Mouse (Mus musculus): Measurements from ENCODE around the gene Nedd1. TPM values are rescaled to one million over a fixed set of nuclear protein-coding genes. Genes with fewer than 3 reads are reported as not detected.
A peak's percentile ranks its signal among the peaks of the same experiment; 100 is the strongest.

Nedd1 gene
- polyA plus RNA-seq (2015; fragmentation: Nextera tagmentation; extraction: Ambion mirVana), result 28.6 and 32.3 TPM in 2 replicates

DNA sequence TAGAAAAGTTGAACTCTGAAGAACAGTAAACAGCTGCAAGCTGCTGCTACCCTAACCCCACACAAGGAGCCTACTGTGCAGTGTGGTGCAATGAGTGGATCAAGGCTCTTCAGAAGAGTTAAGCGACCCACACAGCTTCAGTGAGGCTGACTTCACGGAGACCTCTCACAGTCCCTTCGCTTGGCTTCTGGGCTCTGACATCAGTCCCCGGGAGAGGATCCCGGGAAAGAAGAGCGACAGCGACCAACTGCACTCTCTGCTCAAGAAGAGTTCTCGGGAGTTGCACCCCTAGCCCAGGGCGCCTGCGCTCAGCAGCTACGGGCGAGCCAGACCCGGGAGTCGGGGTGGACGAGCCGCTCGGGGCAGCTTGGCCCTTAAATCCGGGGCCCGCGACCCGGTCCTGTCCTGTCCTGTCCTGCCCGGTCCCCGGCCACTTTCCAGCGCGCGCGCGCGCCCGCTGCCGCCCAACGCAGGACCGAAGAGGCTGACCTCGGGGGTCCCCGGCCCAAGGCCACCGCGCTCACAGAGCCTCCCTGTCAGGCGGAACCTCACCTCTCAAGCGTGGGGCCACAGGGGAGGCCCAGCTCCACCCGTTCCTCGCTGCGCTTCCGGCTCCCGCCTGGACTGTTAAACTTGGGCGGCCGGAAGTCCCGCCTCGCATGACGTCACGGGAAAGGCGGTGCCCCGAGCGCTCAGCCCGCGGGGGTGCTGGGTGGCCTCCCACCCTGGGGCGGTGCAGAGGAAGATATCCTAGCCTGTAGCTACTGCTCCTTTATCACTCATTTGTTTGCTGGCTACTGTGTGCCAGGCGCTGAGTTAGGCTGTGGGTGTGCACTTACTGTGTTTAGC, at the start of gene Nedd1:
TSS of gene Nedd1 (minus strand) at position 650 of the 849 bp plus-strand sequence.
- peak within 1 kb of the TSS; percentile 70 for H3K4me2 ChIP-seq (ENCODE audit: low read depth, low read length)
- H3K4me3 ChIP-seq (ENCODE audit: low read length), result peak within 1 kb of the TSS; percentile 89
- peak within 1 kb of the TSS; percentile 99 for H3K9ac ChIP-seq (ENCODE audit: low read depth, low read length)
- H3K4me1 ChIP-seq (ENCODE audit: control insufficient read depth, insufficient read depth, low read length), result no peaks in the 10 kb centered on the region
- H3K36me3 ChIP-seq (ENCODE audit: control insufficient read depth, insufficient read depth, low read length), result no peaks in the 10 kb centered on the region
- WGBS, result under 1% methylated on average over 57 of the region's 57 CpGs
- no peaks in the 10 kb centered on the region for H3K27me3 ChIP-seq (replicated peaks; ENCODE audit: control insufficient read depth, insufficient read depth, low read length)
- ATAC-seq, result peak; percentile 99
- 0 out of 2 replicates have a peak, but pooled peaks cover 4% of the 10 kb centered on the region for H3K9me3 ChIP-seq (ENCODE audit: control insufficient read depth, low read length)
- H3K27ac ChIP-seq (ENCODE audit: low read length), result peak within 1 kb of the TSS; percentile 98

GRCm38 (mm10) chr10:92754359-92754758, 32.1 kb upstream of the Nedd1 start:
- Histone ChIP-seq H3K36me3 (ENCODE audit: control insufficient read depth, insufficient read depth, low read length) (no peaks in the 10 kb centered on the region), H3K4me2 (ENCODE audit: low read depth, low read length) (no peak overlapping the region), H3K27ac (ENCODE audit: low read length) (no peak overlapping the region), H3K4me1 (ENCODE audit: control insufficient read depth, insufficient read depth, low read length) (no peaks in the 10 kb centered on the region), H3K4me3 (ENCODE audit: low read length) (no peak overlapping the region), H3K9ac (ENCODE audit: low read depth, low read length) (no peak overlapping the region), H3K9me3 (ENCODE audit: control insufficient read depth, low read length) (no peaks in the 10 kb centered on the region), H3K27me3 (replicated peaks; ENCODE audit: control insufficient read depth, insufficient read depth, low read length) (no peaks in the 10 kb centered on the region)
- 88% methylated on average over 5 of the region's 5 CpGs for WGBS
- ATAC-seq, result no peak

- H3K36me3 ChIP-seq (ENCODE audit: control insufficient read depth, insufficient read depth, low read length), result no peaks in the 10 kb centered on the region
- no peak overlapping the region for H3K4me3 ChIP-seq (ENCODE audit: low read length)
- H3K9me3 ChIP-seq (ENCODE audit: control insufficient read depth, low read length), result no peaks in the 10 kb centered on the region
- H3K4me1 ChIP-seq (ENCODE audit: control insufficient read depth, insufficient read depth, low read length), result no peaks in the 10 kb centered on the region
- no peaks in the 10 kb centered on the region for H3K27me3 ChIP-seq (replicated peaks; ENCODE audit: control insufficient read depth, insufficient read depth, low read length)
- ATAC-seq, result no peak
- no peak overlapping the region for H3K27ac ChIP-seq (ENCODE audit: low read length)
- 86% methylated on average over 3 of the region's 3 CpGs for WGBS
- H3K9ac ChIP-seq (ENCODE audit: low read depth, low read length), result no peak overlapping the region
- H3K4me2 ChIP-seq (ENCODE audit: low read depth, low read length), result no peak overlapping the region
These were observed 8.1 kb upstream of the Nedd1 start for GRCm38 (mm10) chr10:92730339-92730738.

DNA sequence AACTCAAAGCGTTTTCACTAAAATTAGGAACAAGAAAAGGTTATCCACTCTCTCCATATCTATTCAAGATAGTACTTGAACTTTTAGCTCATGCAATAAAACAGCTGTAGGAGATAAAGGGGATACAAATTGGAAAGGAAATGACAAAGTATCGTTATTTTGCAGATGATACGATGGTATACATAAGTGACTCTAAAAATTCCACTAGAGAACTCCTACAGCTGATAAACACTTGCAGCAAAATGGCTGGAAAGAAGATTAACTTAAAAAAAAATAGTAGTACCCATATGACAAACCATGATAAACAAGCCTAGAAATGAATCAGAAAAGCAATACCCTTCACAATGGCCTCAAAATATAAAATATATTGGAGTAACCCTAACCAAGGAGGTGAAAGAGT, 6.5 kb upstream of the Nedd1 start:
- Histone ChIP-seq H3K4me1 (ENCODE audit: control insufficient read depth, insufficient read depth, low read length) (no peaks in the 10 kb centered on the region), H3K4me2 (ENCODE audit: low read depth, low read length) (no peak overlapping the region), H3K27me3 (replicated peaks; ENCODE audit: control insufficient read depth, insufficient read depth, low read length) (no peaks in the 10 kb centered on the region), H3K9me3 (ENCODE audit: control insufficient read depth, low read length) (0 out of 2 replicates have a peak, but pooled peaks cover 4% of the 10 kb centered on the region), H3K36me3 (ENCODE audit: control insufficient read depth, insufficient read depth, low read length) (no peaks in the 10 kb centered on the region), H3K4me3 (ENCODE audit: low read length) (no peak overlapping the region), H3K9ac (ENCODE audit: low read depth, low read length) (no peak overlapping the region), H3K27ac (ENCODE audit: low read length) (no peak overlapping the region)
- ATAC-seq, result no peak
- 75% methylated on average over 3 of the region's 3 CpGs for WGBS

GRCm38 (mm10) chr10:92722620-92722988, 384 bp upstream of the Nedd1 start:
- H3K4me3 ChIP-seq (ENCODE audit: low read length), result peak overlapping the region; percentile 89
- no peaks in the 10 kb centered on the region for H3K27me3 ChIP-seq (replicated peaks; ENCODE audit: control insufficient read depth, insufficient read depth, low read length)
- H3K9ac ChIP-seq (ENCODE audit: low read depth, low read length), result peak overlapping the region; percentile 99
- H3K9me3 ChIP-seq (ENCODE audit: control insufficient read depth, low read length), result 0 out of 2 replicates have a peak, but pooled peaks cover 4% of the 10 kb centered on the region
- 27% methylated on average over 5 of the region's 5 CpGs for WGBS
- peak overlapping the region; percentile 98 for H3K27ac ChIP-seq (ENCODE audit: low read length)
- no peaks in the 10 kb centered on the region for H3K4me1 ChIP-seq (ENCODE audit: control insufficient read depth, insufficient read depth, low read length)
- H3K36me3 ChIP-seq (ENCODE audit: control insufficient read depth, insufficient read depth, low read length), result no peaks in the 10 kb centered on the region
- ATAC-seq, result no peak
- peak overlapping the region; percentile 70 for H3K4me2 ChIP-seq (ENCODE audit: low read depth, low read length)

GRCm38 (mm10) chr10:92699032-92699431, 23.2 kb downstream of the Nedd1 start:
- no peak for ATAC-seq
- Histone ChIP-seq H3K36me3 (ENCODE audit: control insufficient read depth, insufficient read depth, low read length) (no peaks in the 10 kb centered on the region; the same call in 1 of the 2 replicates), H3K27me3 (replicated peaks; ENCODE audit: control insufficient read depth, insufficient read depth, low read length) (no peaks in the 10 kb centered on the region), H3K9ac (ENCODE audit: low read depth, low read length) (no peak overlapping the region), H3K4me2 (ENCODE audit: low read depth, low read length) (no peak overlapping the region), H3K27ac (ENCODE audit: low read length) (no peak overlapping the region), H3K4me3 (ENCODE audit: low read length) (no peak overlapping the region), H3K4me1 (ENCODE audit: control insufficient read depth, insufficient read depth, low read length) (no peaks in the 10 kb centered on the region), H3K9me3 (ENCODE audit: control insufficient read depth, low read length) (no peaks in the 10 kb centered on the region)
- 77% methylated on average over 6 of the region's 6 CpGs for WGBS

DNA sequence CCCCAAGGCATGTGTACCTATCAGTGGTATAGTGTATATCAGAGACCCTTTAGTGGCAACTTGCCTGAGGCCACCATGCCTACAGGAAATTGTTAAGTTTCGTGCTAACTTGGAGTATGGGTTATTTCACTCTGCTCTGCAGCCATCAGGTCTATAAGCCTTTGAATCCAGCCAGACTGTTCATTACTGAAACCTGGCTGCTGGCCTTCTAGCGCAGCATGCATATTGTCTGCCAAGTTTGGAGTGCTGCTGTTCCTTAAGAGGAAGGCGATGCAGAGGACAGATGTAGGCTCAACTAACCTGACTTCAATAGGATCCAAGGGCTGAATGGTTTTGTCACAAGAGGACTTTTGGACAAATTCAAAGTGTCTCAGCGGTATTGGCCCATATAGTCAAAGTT, 47.2 kb downstream of the Nedd1 start:
- no peaks in the 10 kb centered on the region for H3K9me3 ChIP-seq (ENCODE audit: control insufficient read depth, low read length)
- no peaks in the 10 kb centered on the region for H3K36me3 ChIP-seq (ENCODE audit: control insufficient read depth, insufficient read depth, low read length)
- no peak overlapping the region for H3K9ac ChIP-seq (ENCODE audit: low read depth, low read length)
- no peak overlapping the region for H3K4me2 ChIP-seq (ENCODE audit: low read depth, low read length)
- H3K27me3 ChIP-seq (replicated peaks; ENCODE audit: control insufficient read depth, insufficient read depth, low read length), result no peaks in the 10 kb centered on the region
- 84% methylated on average over 4 of the region's 4 CpGs for WGBS
- no peak overlapping the region for H3K27ac ChIP-seq (ENCODE audit: low read length)
- no peak overlapping the region for H3K4me3 ChIP-seq (ENCODE audit: low read length)
- H3K4me1 ChIP-seq (ENCODE audit: control insufficient read depth, insufficient read depth, low read length), result no peaks in the 10 kb centered on the region
- ATAC-seq, result no peak

DNA sequence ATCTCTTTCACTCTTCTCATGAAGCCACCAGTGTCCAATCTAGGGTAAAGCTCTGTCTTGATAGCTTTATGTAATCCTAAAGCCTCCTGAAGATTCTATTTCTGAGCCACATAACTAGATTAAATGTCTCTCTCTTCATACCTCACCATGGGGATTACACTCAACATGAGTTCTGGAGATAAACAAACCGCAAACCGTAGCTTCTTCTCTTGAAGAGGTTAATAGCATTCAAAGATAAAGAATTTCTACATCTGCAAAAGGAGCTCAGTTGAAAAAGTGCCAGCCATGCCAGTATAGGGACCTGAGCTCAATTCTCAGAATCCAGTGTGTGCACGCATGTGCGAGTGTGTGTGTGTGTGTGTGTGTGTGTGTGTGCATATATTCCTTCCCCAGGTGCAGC, 50.3 kb downstream of the Nedd1 start:
- ATAC-seq, result no peak
- 92% methylated on average over 4 of the region's 4 CpGs for WGBS
- H3K36me3 ChIP-seq (ENCODE audit: control insufficient read depth, insufficient read depth, low read length), result no peaks in the 10 kb centered on the region
- H3K27me3 ChIP-seq (replicated peaks; ENCODE audit: control insufficient read depth, insufficient read depth, low read length), result no peaks in the 10 kb centered on the region
- no peaks in the 10 kb centered on the region for H3K9me3 ChIP-seq (ENCODE audit: control insufficient read depth, low read length)
- no peaks in the 10 kb centered on the region for H3K4me1 ChIP-seq (ENCODE audit: control insufficient read depth, insufficient read depth, low read length)
- no peak overlapping the region for H3K4me3 ChIP-seq (ENCODE audit: low read length)
- no peak overlapping the region for H3K9ac ChIP-seq (ENCODE audit: low read depth, low read length)
- H3K27ac ChIP-seq (ENCODE audit: low read length), result no peak overlapping the region
- no peak overlapping the region for H3K4me2 ChIP-seq (ENCODE audit: low read depth, low read length)

- no peaks in the 10 kb centered on the region for H3K4me1 ChIP-seq (ENCODE audit: control insufficient read depth, insufficient read depth, low read length)
- H3K4me3 ChIP-seq (ENCODE audit: low read length), result no peak overlapping the region
- no peaks in the 10 kb centered on the region for H3K27me3 ChIP-seq (replicated peaks; ENCODE audit: control insufficient read depth, insufficient read depth, low read length)
- H3K9me3 ChIP-seq (ENCODE audit: control insufficient read depth, low read length), result no peaks in the 10 kb centered on the region
- no peak overlapping the region for H3K9ac ChIP-seq (ENCODE audit: low read depth, low read length)
- ATAC-seq, result no peak
- H3K4me2 ChIP-seq (ENCODE audit: low read depth, low read length), result no peak overlapping the region
- no peaks in the 10 kb centered on the region for H3K36me3 ChIP-seq (ENCODE audit: control insufficient read depth, insufficient read depth, low read length)
- WGBS, result 85% methylated on average over 5 of the region's 5 CpGs
- H3K27ac ChIP-seq (ENCODE audit: low read length), result no peak overlapping the region
These were observed 56.9 kb downstream of the Nedd1 start for GRCm38 (mm10) chr10:92665287-92665686.

All from intestine, embryonic 16.5 days (tissue).